Mouse (Mus musculus): ENCODE measurements at regions not wholly inside any gene's neighbourhood (a gene's known extent, or its start where the extent isn't known, plus 50 kb on each side); places are given as distances from the start of the nearest gene placed in this dataset.
A peak's percentile ranks its signal among the peaks of the same experiment; 100 is the strongest.

DNA sequence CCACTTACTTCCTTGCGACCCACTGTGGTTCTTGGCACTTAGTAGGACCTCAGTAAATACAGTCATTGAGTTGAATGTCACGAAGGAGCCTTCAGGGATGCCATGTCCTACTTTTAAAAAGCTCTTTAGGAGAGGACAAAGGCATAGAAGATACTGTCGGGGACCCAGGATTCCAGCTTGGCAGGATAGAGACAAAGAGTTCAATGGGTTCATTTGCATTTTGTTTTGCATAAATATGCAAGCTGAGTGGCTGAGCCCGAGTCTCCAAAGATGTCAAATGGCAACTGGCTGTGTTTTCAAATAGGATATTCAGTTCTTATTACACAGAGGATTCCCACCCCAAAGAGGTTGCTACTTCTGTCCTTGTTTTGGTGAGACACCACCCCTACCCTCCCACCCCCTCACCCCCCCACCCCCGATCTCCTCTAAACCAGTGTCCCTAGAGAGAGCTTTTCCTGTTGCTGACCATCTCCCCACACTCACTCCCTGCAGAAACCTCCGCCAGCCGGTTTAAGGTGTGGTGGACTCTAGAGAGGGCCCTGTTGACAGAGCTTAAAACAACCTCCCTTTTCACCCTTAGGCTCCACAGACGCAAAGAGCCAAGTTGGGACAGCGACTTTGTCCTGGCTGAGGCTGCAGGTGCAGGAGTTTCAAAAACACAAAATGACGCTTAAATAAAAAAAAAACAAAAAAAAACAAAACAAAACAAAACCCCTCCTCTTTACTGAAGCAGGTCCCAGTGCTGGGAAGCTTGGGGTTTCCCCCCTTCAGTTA is 57.9 kb downstream of the Sox9 start:
- DNase-seq (ENCODE audit: low spot score in 2 of 2), result no peak

DNA sequence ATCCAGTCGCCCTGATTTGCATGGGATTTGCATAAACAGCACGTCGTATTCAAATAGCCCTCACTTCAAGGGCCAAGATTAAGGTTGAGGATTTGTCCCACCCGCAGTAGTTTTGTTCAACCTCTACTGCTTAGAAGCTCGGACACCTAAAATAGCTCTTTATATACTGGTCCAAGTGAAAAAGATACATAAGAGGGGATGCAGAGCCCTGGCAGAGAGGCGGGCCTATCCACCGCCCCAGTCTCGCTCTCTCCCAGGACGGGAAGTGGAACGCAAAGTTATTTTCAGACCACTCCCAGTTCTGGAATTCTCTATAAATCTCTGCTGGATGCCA is 58.4 kb downstream of the Sox9 start:
- no peak for DNase-seq (ENCODE audit: low spot score in 2 of 2)

GRCm38 (mm10) chr11:112844258-112844901 is 62.4 kb downstream of the Sox9 start:
- no peak for DNase-seq (ENCODE audit: low spot score in 2 of 2)

DNA sequence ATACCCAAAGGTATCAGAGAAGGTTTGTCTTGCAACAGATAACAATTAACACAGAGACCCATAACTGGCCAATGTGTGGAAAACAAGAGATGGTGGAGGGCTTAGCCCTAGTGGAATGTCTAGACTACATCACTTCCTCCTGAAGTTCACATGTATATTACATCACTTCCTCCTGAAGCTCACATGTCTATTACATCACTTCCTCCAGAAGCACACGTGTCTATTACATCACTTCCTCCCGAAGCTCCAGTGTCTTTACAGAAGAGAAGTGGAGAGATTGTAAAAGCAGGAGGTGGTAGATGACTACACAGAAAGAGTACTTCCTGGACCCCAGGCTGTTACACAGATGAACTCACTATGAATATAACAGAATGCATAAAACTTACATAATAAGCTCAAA is 65.1 kb downstream of the Sox9 start:
- no peak for DNase-seq (ENCODE audit: low spot score in 2 of 2)

GRCm38 (mm10) chr11:112847851-112848250 is 65.8 kb downstream of the Sox9 start:
- no peak for DNase-seq (ENCODE audit: low spot score in 2 of 2)

DNA sequence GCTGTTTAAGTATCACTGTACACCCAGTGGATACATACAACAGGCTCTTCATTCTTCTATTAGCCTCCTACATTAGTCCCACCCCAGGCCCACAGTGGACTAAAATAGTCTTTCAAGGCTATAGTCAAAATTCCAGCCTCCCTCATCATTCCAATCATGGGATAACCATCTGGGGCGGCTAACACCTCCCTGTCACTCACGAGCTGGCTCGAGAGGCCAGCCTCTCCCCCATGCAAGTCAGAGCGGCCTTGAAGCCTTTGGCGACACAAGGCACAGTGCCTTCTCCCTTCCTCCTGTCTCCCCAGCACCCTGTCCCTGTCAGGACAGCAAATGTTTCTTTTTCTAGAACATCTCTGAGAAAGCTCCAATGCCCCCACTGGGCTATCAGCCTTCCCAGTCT is 68.0 kb downstream of the Sox9 start:
- peak in 1 of 2 experiments; percentile 30 for DNase-seq (ENCODE audit: low spot score in 2 of 2)

DNA sequence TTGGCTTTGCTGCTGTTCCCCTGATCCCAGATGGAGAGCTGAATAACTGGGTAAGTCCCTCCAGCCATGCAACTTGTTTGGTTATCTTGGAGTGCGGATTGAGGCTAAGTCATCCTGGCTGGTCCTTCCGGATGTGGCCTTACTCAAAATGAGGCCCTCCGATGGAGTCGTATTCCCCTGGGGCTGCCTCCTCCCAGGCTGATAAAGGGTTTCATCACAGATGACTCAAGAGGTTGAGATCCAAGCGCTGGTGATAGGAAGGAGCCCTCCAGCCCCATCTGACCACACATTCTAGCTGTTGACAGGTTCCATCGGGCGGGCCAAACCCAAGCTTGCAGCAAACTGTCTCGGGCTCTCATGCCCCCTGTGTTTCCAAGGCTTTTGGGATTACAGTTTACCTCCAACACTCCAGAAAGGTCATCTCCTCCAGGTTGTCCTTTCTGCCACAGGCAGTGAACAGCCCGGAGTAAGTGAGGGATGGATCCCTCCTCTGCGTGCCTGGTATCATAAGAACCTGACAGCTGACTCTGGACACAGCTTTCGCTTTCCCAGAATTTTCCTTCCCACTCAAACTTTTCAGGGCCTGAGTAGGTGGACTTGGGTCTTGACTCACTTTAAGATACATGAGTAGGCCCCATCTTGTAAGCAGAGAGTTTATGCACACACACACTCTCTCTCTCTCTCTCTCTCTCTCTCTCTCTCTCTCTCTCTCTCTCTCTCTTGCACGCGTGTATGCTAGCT is 68.7 kb downstream of the Sox9 start:
- no peak for DNase-seq (ENCODE audit: low spot score in 2 of 2)

- no peak for DNase-seq (ENCODE audit: low spot score in 2 of 2)
Observed at GRCm38 (mm10) chr11:112851321-112851720, 69.3 kb downstream of the Sox9 start.

GRCm38 (mm10) chr11:112855975-112856374 is 74.0 kb downstream of the Sox9 start:
- DNase-seq (ENCODE audit: low spot score in 2 of 2), result no peak

DNA sequence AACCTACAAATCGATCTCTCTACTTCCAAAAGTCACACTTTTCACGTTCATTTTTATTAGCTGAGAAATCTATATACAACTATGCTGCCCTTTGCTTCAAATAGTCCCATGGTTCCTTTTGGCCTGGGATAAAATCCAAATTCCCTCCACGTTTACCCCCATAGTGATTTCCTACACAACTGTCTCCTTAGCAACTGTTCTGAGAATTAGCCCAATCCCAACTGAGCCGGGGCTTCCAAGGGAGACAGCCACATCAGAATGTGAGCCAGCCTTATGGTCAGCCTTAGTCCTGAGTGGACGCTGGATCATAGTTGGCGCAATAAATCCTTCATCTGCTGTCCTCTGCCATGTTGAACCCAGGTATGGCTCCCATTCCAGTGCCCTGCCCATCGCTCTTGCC is 77.3 kb downstream of the Sox9 start:
- no peak for DNase-seq (ENCODE audit: low spot score in 2 of 2)

DNA sequence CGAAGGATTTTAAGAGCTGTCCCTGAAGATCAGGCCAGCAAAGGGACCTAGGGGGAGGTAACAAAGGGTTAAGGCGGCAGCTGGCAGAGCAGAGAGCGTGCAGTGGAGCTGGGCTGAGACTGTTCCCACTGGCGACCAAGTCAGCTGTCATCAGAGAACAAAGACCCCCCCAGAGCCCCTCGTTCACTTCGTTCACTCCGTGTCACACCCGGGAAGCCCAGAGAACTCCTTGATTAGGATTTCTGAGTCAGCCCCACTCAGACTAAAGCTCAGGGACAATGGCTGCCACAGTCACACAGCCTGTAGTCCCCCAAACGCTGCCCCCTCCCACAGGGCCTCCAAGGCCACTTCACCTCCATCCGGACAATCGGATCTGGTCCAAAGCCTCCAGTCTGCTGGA is 78.8 kb downstream of the Sox9 start:
- DNase-seq (ENCODE audit: low spot score in 2 of 2), result no peak

- no peak for DNase-seq (ENCODE audit: low spot score in 2 of 2)
Observed at GRCm38 (mm10) chr11:112861233-112861632, 79.2 kb downstream of the Sox9 start.

DNA sequence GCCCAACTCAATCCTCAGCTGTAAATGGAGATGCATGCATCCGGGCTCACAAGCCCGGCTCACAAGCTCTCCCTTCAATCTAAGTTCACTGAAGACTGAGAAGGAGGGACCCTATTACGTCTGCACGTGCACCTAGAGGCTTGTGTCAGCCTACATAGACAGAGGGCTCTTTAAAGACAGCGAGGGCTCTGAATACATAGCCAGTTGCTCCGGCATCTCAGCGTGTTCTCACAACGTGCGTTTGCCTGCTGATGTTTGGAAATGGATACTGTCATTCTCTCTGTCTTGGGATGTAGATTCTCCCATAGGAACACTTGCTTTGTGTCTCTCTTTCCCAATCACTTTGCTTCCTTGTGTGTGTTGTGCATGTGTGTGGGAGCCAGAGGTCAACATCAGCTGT is 83.8 kb downstream of the Sox9 start:
- no peak for DNase-seq (ENCODE audit: low spot score in 2 of 2)

GRCm38 (mm10) chr11:112869571-112869970 is 87.5 kb downstream of the Sox9 start:
- no peak for DNase-seq (ENCODE audit: low spot score in 2 of 2)

DNA sequence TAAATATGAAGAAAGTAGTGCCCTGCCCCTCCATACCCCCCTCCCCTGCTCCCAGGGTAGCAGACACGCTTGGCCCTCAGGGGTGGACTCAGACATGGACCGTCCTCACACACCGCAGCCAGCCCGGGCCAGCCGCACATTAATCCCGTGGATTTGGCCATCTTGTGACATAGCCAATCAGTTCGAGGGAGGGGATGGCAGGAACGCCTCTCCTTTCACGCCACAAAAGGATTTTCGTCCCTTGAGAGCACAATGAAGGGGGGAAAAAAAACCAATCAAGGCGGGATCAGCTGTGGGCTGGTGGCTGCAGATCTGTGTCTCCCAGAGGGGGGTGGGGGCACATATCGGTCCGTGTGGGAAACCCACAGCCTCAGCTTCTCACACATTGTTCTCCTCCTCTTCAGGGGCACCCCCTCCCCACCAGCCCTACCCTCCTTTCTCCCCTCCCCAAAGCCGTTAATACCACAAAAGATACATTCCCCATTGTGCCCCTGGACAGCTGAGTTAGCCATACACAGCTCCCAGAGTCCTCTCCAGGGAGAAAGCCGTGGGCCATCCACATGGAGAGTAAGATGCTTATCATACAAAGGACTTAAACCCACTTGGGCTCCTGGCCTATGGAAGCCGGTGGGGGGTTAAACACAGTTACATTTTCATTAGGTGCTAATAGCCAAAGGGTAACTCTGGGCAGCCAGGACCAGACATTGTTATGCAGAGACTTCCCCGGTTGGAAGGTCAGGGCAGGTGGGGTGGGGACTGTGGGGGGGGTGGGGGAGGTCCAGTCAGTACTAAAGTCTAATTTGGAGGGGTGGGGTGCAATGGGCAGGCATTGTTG is 88.4 kb downstream of the Sox9 start:
- no peak for DNase-seq (ENCODE audit: low spot score in 2 of 2)

- no peak for DNase-seq (ENCODE audit: low spot score in 2 of 2)
Observed at GRCm38 (mm10) chr11:112872677-112873367, 90.8 kb downstream of the Sox9 start.

DNA sequence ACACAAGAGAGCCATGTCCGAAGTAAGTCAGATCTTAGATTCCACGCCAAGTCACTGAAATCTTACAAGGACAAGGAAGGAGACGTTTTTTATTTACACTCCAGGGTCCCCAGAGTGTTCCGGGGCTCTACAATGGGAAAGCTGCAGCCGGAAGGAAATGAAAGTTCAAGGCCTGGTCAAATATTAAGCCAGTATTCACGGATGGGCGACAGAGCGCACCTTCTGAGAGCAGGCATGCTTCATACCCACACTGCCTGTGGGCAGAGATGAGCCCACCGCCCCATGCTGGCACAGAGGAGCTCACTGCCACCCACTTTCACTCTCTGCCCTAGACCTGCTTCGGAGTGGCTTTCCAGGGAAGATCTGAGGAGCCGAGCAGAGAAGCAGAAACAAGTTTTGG is 92.2 kb downstream of the Sox9 start:
- no peak for DNase-seq (ENCODE audit: low spot score in 2 of 2)

GRCm38 (mm10) chr11:112876226-112876625 is 94.2 kb downstream of the Sox9 start:
- no peak for DNase-seq (ENCODE audit: low spot score in 2 of 2)

DNA sequence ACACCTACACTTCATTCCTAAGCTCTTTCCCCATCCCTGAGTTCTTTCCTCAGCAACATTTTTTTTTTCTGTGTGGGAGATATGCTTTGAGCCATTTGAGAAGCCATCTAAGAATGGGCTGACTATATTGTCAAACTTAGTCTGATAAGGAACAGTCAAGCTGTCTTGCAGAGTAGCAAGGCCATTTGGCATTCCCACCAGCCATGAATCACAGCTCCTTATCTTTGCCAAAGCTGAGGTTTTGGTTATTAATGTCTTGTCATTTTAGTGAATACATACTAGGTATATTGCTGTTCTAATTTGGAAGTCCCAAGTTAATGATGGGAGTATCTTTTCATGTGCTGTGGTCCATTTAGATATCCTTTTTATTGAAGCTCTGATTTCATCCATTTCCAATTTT is 96.4 kb downstream of the Sox9 start:
- no peak for DNase-seq (ENCODE audit: low spot score in 2 of 2)

DNA sequence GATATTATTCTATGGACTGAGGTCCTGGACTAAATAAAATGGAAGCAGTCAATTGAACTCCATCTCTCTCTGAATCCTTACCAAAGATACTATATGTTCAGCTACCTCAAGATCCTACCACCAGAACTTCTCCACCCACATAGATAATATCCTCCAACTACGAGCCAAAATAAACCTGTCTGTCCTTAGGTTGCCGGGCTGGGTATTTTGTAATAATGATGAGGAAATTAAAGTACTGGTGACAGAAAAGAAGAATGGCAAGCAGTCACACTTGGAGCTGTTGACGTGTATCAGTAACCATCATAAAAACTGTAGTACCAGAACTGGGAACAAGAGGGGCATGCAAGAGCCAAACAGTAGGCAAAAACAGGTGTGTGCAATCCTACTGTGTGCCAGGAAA is 98.7 kb downstream of the Sox9 start:
- no peak for DNase-seq (ENCODE audit: low spot score in 2 of 2)

DNA sequence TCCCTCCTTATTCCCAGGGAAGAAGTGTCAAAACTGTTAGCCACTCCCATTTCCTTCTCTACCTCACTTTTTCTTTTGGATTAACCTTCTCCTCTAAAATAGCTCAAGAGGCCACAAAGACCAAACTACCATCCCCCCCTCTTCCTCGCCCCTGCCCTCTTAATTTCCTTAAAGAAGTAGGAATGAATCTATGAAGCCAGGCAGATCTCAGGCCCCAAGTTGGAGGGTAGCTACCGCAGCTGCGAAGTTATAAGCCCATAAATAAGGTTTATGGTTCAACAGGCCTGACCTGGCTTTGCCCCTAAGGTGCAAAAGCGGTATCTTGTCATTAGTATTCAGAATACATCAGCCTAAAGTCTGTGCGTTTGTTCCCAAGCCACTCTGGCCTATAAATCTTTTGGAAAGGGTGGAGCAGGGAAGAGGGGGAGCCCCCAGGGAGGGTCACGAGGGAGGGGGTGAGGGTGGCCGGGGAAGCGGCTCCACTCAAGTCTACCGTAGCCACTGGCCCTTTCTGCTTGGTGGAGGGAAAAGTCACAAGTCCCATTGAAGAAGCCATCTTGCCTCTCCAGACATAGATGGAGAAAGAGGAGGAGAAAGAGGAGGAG is 103.4 kb downstream of the Sox9 start:
- DNase-seq (ENCODE audit: low spot score in 2 of 2), result no peak

Measured in urinary bladder, postnatal 4 days (tissue).